Mouse (Mus musculus): Measurements from ENCODE around the gene Hpdl.
"Not testable (repeated sequence)": the region's sequence is repeated elsewhere in the genome, so short reads cannot be mapped to it uniquely, and the experiment has no call there.

Gene Hpdl

DNA sequence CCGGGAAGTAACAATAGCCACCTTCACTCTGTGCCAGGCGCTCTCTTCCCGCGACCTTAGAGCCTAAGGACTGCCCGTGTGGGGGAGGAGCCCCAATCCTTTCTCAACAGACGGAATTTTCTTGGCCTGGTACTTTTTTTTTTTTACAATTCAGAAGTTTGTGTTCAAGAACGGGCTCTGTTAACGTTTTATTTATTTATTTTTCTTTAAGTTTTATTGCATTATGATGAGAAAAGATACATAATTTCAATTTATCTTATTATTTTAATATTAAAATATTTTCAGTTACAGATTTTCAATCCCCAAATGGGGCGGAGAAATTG lies at the start of gene Hpdl:
Gene Hpdl, minus strand, starts transcription at position 14 of the 323 bp plus-strand sequence.
- no peak for DNase-seq (ENCODE audit: low spot score in 2 of 2)

DNA sequence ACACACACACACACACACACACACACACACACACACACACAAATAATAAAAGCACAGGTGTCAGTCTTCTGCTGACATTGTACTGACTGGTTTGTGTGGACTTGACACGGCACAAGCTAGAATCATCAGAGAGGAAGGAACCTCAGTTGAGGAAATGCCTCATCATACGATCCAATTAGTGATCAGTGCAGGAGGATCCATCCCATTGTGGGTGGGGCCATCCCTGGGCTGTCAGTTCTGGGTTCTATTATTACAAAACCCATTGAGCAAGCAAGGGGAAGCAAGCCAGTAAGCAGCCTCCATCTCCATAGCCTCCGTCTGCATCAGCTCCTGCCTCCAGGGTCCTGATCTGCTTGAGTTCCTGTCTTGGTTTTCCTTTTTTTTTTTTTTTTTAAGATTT lies 48.4 kb upstream of the Hpdl start:
- DNase-seq (ENCODE audit: low spot score in 2 of 2), result no peak

DNA sequence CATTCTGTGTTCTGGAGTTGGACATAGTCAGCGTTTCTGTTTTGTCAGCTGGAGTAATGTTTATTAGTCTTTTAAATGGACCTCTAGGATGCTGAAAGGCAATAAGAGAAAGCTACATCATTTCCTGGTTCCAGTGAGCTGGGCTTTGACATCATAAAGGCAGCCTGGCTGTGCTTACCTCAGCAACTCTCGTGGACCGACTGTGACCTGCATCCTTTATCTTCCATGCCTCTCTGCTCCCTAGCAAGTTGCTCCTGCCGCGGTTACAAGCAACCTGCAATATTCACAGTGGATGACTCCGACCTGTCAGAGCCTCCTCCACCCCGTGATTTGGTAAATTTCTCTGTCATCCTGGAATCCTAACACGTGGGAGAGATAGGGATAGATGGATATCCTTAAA lies 40.5 kb upstream of the Hpdl start:
- DNase-seq (ENCODE audit: low spot score in 2 of 2), result no peak

DNA sequence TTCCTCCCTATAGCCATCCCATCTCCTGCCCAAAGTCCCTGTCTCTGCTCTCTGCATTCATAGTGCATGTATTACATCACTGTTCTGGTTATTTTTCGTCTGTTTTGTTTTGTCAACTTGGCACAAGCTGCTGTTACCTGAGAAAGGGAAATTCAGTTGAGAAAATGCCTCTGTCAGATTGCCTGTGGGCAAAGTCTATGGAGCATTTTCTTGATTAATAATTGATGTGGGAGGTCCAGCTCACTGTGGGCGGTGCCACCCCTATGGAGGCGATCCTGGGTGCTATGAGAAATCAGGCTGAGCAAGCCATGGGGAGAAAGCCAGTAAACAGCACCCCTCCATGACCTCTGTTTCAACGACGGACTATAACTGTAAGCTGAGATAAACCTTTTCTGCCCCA lies 38.2 kb upstream of the Hpdl start:
- DNase-seq (ENCODE audit: low spot score in 2 of 2), result no peak

DNA sequence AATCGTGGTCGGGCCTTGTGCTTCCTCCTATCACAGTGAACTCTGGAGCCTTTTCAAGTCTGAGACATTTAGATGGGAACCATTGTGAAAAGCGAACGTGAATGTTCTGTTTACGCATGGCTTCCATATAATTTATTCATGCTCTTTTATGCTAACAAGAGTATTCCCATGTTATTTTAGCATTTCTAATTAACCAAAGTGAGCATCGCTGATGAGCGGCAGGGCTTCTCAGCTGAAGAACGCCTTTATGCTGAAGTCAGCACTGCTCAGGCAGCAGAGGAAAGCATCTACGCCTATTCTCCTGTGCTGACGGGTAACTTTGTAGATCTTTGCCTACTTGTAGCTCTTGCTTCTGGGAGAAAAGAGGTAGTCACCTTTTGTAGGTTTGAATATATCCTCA lies 35.7 kb upstream of the Hpdl start:
- no peak for DNase-seq (ENCODE audit: low spot score in 2 of 2)

DNA sequence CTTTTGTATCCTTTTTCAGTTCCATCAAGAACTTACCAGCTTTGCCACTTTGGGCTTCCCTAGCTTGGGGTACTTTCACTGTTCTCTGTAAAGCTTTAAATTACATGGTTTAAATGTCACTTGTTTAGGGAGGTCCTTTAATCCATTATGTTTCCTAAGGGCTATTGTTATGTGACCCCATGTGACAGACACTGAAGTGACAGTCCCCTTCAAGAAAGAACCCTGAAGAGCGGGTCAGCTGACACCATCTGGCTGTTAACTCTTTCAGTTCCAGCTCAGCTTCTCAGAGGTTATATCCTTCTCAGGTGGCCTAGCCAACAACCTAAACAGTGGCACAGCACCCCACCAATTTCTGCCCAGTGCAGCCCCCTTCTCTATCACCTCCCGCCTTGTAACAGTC lies 32.8 kb upstream of the Hpdl start:
- no peak for DNase-seq (ENCODE audit: low spot score in 2 of 2)

DNA sequence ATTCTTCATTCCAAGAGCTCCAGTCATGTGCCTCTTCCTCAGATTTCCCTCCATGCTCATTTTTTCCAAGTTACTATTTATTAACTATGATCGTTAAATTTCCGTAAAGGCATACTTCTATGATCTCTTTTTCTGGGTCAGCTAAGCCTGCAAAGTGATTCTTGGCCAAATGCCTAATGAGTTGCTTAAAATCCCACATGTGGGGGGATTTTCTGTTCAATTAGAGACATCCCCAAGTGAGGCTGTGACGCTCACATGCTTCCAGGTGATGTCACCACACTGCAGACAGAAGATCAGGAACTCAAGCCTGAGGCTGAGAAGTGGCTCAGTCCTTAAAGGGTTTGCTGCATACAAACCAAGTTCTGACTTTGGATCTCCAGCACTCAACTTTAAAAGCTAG lies 28.4 kb upstream of the Hpdl start:
- no peak for DNase-seq (ENCODE audit: low spot score in 2 of 2)

DNA sequence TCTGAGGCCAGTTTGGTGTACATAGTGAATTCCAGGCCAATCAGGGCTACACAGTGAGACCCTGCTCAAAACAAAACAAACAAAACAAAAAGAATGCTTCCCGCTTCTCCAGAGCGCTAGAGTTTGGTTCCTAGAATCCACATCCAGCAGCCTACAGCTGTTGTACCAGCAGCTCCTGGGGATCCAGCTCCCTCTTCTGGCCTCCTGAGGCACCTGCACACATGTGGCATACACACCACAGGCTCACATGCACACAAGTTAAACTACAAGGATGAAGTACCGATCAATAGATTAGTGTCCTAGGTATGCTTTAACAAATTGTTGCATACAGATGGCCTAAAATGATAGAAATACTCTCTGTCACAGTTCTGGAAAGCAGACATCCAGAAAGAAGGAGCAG lies 22.8 kb upstream of the Hpdl start:
- DNase-seq (ENCODE audit: low spot score in 2 of 2), result no peak

DNA sequence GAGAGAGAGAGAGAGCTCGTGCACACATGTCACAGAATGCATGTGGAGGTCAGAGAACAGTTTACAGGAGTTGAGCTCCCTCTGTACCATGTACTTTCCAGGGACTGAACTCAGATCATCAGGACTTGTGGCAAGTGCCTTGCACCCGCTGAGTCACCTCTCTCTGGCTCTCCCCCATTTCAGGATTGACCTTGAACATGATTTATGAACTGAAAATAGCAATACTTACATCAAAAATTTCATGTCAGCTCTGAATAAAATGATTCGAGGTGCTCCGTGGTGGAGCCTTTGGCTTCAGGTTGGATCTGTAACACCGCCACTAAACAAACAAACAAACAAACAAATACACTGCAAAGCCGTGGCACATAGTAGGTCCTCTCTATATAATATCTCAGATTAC lies 19.3 kb upstream of the Hpdl start:
- DNase-seq (ENCODE audit: low spot score in 2 of 2), result no peak

DNA sequence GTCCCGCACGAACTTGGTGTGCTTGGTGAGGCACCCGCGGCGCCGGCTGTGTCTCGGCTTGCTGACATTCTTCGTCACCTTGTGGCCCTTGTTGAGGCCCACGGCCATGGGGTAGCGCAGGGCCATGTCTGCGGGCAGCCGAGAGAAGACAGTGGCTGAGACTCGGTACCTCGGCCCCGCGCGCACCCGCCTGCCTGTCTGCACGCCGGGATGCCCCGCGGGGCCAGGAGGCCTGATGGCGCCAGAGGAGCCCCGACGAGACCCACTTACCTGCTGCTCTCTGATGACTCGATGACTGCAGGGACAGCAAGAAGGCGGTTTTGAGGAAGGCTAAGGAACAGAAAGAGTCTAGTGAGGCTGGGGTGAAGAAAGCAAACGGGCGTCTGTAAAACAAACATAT lies 18.6 kb upstream of the Hpdl start:
- not testable (repeated sequence) for DNase-seq (ENCODE audit: low spot score in 2 of 2)

DNA sequence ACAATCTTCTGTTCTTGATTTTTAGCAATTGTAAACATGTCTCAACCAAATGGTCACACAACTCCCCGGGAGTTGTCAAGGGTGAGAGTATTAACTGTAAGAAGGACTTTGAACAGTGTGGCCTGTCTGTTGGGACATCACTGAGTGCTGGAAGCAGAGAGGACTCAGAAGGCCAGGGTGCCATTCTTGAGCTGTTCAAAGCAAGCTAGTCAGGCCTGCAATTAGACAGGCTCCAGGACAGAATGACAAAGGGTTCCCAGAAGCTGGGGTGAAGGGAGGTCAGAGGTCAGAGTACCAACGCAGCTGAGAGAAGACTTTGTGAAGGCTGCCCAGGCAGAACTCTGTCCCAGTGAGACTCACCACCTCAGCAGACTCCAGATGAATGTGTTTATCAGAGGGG lies 17.5 kb upstream of the Hpdl start:
- DNase-seq (ENCODE audit: low spot score in 2 of 2), result no peak

DNA sequence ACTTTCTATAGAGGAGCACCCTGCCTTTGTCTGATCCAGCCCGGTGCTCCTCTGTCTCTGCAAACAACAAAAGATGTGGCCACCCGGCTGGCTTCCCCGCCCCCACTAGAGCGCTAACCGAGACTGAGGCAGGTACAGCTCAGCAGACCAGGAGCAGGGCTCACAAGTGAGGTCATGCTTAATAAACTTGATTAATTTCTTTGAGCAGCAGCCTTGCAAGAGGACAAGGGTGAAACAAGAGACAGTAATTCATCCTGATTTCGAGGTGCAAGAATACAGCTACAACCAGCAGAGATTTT lies 8.5 kb upstream of the Hpdl start:
- no peak for DNase-seq (ENCODE audit: low spot score in 2 of 2)

DNA sequence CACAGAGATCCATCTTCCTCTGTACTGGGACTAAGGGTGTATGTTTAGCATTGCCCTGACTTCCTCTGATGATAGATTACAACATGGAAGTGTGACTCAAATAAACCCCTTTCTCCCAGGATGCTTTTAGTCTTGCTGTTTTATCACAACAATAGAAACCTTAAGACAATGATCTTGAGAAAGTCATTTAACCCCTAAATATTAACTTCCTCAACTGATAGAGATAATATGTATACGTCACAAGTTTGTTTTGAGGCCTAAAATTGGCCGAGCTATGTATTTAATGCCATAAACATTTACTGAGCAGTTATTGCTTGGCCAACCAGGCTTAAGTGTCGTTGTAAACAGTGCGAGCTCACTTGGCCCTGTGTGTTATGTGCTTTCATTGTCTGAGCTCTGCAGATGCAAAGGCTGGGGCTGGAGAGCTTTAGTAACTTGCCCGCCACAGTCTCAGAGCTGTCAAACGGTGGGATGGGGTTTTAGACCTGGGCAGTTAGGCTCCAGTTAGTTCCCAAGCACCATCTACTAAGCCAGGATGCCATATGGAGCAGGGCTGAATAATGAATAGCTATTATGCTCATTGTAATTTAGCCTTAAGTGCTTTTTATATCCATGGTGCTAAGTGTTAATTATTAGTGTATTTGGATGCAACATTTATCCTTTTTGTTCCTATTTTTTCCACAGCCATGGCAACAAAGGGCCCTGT lies 8.0 kb upstream of the Hpdl start:
- no peak for DNase-seq (ENCODE audit: low spot score in 2 of 2)

DNA sequence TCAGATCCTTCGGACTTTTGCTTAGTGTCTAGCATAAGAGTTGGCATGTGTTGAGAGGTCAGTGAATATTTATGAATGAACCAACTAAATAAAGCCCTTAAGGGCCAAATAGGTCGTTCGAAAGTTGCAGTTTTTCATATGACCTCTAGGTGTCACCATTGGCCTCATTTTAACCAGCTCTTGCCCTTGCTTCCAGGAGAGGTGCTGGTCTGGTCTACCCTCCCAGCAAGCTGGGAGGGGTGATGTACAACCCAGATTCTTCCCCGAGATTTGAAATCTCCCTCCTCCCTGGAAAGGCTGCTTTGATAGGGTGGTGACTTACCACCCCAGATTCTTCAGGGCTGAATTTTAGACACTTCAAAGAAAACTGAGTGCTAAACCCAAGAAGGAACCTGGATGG lies 6.3 kb upstream of the Hpdl start:
- DNase-seq (ENCODE audit: low spot score in 2 of 2), result no peak

DNA sequence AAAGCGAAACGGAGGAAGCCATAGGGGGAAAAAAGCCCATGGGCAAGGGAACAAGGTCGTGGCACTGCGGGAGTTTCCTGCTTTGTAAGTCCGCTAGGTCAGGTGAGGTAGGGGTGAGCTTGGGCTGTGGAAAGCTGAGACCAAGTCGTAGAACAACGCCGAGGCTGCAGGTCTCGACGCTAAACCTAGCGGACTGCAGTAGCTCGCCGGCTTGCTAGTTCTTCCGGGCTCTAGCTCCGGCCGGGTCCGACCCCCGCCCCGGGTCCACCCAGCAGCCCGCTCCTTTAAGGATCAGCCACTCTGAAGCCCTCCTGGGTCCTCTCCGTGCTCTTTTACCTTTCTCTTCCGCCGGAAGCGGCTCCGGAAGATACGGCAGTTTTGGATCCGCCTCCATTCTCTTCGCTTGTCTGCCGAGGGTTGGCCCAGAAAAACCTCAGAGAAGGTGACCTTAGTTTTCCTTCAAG lies 3.1 kb upstream of the Hpdl start:
- DNase-seq (ENCODE audit: low spot score in 2 of 2), result peak; percentile 40 to 52

DNA sequence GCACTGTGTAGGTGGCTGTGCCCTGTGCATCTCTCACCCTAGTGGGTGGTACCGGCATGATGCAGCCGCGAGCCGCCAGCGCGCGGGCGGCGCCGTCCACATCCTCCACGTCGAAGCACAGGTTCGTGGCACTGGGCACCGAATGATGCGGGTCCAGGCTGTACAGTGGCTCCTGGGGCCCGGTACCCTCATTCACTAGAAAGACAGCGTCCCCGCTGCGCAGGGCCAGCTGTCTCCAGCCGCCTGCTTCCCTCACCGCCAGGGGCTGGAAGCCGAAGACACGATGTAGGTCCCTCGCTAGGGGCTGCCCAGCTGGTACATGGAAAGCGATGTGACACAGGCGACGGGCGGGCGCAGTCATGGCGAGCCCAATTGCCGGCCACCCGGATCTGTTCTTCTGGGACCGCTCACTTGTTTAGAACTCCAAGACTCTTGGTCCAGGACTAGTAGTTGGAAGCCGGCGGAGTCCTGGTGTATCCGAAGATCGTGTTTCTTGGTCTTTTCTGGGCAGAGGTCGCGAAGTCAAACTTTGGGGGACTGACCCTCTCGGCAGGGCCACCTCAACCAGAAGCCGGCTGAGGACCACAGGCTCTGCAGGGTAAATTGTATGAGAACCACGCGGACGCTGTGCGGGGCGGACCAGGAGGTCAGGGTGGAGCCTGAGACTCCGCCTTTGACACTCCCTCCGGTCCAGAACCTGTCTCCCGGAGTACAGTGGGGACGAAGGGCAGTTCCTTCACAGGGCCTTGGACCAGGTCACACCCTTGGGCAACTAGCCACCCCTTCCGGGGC lies 409 bp downstream of the Hpdl start:
- peak in 1 of 2 experiments; percentile 56 for DNase-seq (ENCODE audit: low spot score in 2 of 2)

DNA sequence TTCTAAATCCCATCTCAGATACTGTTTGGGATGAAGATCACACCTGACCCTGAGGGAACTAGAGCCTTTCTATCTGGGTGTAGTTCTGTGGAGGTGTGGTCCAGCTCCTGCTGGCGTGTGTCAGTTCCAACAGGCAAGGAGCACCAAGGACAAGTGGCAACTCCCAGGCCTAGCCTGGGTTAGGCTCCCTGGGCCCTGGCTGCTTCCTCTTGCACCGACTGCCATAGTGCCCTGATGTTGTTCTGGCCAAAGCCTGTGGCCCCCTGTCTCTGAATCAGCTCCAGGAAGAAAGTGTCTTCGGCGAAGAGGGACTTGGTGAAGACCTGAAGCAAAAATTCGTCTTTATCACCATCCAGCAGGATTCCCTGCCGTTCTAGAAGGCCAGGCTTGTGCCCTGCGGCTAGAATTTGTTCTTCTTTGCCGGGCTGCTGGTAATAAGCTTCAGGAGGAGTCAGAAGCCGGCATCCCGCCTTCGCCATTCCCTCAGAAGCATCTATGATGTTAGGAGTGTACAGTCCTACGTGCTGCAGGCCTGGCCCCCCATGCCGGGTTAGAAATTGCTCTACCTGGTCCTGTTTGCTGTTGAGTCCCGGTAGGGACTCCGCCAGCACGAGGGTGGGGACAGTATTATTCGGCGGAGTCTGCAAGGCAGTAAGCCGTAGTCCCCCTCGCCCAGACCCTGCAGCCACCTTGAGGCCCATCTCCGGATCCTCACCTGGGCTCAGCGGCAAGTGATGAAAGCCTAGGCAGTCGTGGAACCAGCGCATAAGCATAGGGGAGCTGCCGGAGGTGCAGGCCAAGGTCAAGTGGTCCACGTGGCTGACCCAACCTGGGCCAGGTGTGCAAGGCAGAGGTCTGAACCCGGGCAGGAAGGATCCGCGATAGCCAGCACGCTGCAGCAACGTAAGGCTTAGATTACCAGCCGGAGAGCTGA lies 1.3 kb downstream of the Hpdl start:
- DNase-seq (ENCODE audit: low spot score in 2 of 2), result peak in 1 of 2 experiments; percentile 16

DNA sequence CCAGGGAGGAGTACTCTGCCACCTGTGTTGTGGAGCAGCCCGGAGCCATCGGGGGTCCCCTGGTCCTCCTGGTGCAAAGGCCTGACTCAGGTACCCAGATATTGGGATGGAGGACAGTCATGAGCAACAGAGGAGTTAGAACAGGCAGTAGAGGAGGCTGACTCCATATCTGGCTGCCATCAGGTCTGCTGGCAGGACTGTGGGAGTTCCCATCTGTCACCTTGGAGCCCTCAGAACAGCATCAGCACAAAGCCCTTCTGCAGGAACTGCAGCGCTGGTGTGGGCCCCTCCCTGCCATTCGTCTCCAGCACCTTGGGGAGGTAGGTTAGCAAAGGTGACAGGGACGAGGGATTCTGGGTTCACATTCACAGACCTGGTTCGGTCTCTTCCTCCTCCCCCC lies 4.0 kb downstream of the Hpdl start:
- DNase-seq (ENCODE audit: low spot score in 2 of 2), result no peak

DNA sequence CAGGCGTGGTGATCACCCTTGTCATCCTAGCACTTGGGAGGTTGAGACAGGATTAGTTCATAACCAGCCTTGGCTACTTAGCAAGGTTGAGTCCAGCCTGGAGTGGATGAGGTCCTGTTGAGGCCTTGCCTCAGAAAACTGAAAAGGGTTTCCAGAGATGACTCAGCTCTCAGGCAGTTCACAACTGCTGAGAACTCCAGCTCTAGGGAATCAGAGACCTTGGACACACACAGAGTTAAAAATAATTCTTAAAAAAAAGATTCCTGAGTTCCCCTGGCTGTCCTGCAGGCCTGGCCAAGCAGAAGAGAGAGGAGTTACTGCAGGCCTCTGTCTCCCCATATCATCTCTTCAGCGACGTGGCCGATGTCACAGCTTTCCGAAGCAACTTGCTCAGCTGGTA lies 6.2 kb downstream of the Hpdl start:
- DNase-seq (ENCODE audit: low spot score in 2 of 2), result no peak

DNA sequence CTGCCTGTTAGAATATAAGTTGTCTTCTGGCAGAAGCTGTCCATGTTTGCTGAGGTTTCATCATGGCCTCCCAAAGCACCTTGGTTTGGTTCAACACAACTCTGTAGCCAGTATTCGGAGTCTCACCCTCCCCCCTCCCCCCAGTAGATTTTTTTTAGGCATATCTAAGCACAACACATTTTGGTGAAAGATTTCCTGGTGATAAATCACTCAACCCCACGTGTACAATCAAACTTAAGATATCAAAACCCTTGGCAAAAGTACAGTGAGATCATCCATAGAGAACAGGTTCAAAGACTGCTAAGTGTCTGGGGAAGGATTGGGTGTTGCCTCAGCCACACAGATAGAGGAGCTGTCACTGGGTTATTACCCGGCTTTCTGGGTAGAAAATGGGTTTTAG lies 10.5 kb downstream of the Hpdl start:
- no peak for DNase-seq (ENCODE audit: low spot score in 2 of 2)

DNA sequence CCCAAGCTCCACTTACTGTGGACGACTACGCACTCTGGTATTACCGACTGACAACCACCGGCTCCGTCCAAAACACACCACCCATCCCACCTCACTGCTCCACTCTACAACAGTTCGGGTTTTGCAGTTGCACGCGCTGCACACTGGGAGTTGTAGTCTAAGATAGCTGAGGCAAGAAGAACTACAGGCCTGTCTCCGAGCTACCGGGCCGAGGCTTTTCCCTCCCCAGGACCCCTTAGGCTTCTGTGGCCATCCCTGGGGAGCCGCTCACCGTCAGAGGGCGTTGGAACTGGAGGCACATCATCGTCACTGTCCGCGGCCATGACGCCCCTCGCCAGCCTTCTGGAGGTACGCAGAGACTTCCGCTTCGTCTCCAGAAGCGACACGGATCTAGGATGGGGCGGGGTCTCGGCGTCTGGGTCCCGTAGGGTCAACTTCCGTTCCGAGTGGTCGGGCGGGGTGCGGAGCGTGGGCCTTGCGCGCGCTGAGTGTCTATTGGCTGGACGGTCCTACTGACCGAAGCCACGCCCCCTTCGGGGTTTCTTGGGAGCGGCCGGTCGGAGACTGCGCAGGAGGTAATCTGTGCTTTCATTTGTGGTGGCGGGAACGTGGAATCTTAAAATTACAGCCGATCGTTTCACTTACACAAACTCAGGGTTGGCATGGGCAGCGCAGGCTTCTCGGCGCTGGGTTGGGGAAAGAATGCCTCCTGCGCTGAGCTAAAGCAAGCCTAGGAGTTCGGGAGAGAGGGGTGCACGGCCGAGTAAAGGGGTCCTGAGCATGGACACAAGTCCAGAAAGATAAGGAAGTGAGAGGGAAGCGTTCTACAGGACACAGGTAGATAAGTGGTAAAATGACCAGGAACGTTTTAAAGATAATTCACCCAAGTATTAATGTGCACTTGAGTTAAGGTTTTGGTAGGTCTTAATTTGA lies 14.0 kb downstream of the Hpdl start, which contains the start of the genes Toe1 and Mutyh:
Gene Toe1, minus strand, starts transcription at position 444 of the 933 bp plus-strand sequence.
Gene Mutyh, plus strand, starts transcription at position 527 of the 933 bp plus-strand sequence.
- DNase-seq (ENCODE audit: low spot score in 2 of 2), result peak; percentile 88 to 92

Measured in cerebellum, postnatal 4 days (tissue).